Mouse (Mus musculus): ENCODE data around the gene Dlg4.

The Dlg4 gene

DNA sequence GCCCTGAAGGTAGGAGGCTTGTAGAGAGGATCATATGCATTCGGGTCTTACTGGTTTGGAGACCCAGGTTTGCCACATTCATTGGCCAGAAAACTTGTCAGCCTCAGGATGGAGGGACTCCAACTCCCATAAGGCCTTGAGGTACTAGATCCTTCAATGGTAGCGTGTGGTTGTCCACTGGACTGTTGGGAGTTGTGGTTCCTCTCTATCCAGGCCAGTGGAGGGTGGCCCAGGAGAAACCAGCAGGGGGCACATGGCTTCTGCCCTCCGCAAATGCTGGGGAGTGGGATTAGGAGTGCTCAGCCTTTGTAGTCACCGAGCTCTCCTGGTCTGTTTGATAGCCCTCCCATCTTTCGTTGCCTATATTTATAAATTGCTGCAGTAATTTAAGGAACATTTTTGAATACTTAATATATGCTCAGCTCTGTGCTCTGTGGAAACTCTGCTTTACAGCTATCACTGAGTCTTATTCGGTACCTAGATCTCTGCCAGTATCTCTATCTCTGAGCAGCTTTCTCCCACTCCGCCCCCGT lies 4.1 kb downstream of the Dlg4 start:
- DNase-seq: peak; percentile 98

DNA sequence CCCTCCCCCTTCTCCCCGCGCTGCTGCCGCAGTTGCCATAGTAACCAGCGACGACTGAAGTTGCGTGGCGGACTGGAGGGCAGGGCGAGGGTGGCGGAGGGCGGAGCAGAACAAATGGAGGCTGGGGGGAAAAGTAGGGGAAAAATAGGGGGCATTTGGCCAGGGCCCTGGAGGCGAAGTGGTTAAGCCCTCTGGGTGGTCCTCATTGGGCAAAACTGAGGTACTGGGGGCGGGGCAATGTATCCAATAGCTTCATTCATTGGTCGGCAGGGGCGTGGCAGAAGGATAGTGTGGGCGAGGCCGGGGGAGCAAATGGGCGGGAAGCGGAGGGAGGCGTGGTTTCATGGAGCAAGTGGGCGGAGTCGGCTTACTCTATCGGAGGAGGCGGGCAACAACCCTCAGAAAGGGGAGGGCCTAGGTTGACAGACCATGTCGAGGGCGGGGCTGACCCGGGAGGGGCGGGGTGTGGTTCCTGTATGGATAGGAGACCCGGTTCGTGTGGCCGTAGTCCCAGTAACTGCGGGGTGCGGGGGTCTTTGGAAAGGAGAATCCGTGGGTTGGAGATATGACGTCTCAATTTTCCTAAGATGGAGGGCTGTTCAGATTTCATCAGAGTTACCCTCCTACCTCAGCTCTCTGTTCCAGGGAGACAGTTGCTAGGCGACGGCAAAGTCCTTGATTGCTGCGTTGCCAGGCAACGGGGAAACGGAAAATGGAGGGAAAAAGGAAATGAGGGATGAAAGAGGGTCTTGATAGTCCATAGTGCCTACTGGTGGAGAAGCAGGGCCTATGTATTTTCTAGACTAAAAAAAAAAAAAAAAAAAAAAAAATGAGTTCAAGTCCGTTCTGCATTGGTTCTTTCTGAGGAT lies 4.8 kb downstream of the Dlg4 start:
- DNase-seq: peak; percentile 99

DNA sequence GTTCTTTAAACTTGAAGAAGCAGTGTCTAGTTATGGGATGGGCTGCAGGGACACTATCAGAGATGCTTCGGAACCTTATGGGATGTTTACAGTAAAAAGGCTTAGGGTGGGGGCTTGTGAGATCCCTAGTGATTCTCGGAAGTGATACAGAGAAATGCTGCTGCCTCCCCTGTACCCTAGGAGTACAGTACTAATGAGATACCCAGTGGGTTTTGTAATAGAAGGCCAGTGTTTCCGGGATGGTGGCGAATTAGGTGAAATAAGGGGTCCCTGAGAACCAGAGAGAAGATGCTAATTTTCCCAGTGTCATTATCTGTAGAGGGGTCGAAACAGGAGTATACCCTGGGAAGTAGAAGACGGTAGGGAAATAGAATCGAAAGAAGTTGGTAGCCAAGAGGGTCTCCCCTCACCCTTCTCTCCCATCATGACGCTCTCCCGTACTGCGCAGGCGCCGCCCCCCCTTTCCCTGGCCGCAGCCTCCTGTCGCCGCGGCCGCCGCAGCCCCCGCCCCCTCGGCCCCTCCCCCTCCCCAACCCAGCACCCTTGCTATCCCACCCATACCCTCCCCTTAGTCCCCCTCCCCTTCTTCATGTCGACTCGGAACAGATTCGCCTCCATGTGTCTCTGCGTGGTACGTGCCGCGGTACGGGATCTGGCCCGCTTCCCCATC lies 6.9 kb downstream of the Dlg4 start:
- DNase-seq: peak; percentile 86

DNA sequence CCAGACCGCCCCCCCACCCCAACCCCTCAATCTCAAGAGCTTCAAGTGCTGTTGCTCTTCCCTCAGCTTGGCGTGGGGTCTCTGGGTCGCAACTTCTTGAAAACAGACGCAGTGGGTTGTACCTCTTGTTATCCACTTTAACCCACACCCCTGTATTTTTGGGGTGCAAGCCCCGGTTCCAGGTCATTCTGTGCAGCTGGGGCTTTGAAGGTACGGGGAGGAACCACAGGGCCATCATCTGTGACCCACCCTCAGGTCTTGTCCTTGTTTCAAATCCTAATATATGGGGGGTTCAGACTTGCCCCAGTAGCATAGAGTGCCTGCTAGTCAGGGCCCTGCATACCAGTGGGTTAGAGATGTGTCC lies 7.4 kb downstream of the Dlg4 start:
- DNase-seq: peak; percentile 91

DNA sequence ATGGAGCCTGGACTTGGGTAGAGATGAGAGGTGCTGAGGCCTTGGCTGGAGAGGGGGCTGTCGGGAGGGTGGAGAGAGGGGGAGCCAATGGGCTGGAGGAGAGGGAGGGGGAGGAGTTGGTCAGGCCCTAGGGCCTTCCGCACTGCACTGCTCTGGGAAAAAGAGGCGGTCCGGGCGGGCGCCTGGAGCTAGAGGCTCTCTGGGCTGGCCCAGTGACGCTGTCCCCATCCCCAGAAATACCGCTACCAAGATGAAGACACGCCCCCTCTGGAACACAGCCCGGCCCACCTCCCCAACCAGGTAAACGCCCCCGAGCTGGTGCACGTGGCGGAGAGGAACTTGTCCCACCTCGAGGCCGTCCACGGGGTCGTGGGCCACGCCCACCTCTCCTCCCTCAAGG lies 9.9 kb downstream of the Dlg4 start:
- DNase-seq: peak; percentile 98

DNA sequence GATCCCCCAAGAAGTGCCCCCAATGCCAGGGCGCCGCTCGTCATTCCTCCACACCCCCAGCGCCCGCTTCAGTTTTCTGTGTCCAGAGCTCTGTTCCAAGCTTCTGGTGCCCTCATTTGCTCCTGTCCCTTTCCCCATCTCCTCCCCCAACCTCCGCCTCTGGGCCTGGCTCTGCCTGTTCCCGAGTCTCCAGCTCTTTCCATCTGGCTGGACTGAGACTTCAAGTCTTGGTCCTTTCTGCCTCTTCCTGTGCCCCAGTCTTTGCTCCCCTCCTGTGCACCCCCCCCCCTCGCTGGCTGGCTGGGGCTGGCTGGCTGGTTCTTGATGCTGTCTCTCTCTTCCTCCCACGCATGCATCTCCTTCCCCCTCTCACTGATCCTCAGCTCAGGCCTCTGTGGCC lies 10.7 kb downstream of the Dlg4 start:
- peak; percentile 96 for DNase-seq

DNA sequence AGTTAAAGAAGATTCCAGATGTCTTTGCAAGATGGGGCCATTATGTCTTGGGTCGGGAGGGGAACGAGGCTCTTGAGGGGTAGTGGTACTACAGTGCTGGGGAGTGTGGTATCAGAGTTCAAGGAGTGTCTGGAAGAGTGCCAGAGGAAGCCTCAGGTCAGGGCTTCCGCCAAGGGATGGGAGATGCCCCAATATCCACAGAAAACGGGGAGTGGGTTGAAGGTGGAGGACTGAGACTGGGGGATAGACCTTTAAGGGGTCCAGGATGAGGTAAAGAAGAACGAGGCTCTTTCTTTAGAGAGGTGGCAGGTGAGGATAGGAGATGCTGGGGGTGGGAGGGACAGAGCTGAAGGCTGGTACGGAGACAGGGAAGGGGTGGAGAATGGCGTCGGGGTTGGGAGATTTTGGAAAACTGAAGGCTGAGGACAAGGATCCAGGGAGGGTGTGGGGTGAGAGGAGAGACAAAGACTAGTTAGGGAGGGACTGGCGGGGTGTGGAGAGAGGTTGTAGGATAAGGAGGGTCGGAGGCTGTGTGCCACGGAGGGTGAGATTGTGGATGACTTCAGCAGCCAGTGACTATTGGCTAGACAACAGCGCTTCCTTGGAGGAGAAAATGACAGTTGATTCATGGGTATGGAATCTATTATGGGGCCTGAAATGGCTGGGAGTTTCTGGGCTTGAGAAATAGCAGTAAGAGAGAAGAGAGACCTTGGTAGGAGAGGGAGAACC lies 11.8 kb downstream of the Dlg4 start:
- peak; percentile 95 for DNase-seq

DNA sequence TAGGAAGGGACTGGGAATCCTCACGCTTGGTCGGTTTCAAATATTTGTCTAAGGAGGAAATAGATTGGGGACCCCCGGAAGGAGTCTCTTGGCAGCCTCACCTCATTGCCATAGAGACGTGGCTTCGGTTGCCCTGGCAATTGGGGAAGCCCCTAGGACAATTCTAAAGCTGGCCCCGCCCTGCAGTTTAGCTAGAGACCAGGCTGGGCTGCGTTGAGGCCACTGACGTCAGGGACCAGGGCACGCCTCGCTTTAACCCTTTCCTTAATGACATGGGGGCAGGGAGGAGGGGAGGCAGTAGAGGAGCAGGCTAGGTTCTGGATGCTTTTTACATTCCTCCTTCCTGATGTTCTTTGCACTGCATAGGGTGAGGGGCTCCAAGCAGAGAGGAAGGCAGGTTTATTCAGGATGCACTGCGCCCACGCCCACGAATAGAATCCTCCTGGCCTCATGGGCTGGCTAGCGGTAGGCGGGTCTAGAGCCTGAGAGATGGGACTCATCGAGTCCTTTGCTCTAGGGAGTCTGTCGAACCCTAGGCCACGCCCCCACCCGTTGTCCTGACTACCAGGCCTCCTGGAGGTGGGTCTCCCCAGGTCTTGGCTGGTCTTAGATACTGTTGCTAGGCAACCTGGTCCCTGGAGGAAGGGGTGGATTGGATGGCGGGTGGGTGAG lies 12.5 kb downstream of the Dlg4 start:
- peak; percentile 99 for DNase-seq

DNA sequence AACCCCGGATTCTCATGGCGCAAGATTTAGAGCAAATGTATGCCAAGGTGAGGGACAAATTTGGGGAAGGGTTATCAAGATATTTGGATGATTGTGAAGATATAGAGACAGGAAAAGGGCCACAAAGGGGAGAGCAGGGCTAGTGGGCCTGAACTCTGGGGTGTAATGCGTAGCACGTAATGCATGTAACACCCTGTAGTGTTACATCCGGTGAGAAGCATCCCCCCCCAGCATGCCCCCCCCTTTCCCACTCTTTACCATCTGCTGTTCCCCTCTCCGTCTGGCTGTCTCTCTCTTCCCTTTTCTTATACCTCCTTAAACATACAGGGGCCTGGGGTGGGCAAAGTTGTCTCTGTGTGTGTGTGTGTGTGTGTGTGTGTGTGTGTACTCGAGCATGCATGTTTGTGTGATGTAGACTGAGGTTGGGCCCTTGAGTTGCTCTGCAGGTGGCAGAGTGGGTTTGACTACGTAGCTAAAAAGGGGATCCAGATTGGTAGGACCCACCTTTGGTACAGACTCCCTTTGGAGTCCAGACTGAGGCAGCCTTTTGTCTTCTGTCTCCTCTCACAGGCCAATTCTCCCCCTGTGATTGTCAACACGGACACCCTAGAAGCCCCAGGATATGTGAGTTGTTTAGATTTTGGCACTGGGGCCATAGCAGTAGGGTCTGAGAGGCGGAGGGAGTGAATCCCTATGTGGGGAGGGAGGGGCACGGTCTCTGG lies 13.2 kb downstream of the Dlg4 start:
- DNase-seq: peak; percentile 91

DNA sequence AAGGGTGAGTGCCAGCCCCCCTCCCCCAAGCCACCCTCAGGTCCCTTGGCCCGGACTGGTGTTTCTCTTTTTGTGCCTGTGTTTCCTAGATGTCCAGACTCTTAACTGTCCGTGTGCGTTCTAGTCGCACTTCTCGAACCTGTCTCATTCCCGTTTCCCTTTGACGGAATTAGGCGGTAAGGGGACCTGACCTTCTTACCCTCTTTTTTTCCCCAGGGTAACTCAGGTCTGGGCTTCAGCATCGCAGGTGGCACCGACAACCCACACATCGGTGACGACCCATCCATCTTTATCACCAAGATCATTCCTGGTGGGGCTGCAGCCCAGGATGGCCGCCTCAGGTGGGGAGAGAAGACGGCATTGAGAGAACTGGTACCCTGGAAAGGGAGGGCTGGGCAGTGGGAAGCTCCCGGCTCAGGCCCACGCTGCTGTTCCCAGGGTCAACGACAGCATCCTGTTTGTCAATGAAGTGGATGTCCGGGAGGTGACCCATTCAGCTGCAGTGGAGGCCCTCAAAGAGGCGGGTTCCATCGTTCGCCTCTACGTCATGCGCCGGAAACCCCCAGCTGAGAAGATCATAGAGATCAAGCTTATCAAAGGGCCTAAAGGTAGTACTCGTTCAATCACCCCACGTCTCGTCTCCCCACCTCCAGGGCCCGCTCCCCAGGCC lies 14.0 kb downstream of the Dlg4 start:
- DNase-seq: peak; percentile 93

DNA sequence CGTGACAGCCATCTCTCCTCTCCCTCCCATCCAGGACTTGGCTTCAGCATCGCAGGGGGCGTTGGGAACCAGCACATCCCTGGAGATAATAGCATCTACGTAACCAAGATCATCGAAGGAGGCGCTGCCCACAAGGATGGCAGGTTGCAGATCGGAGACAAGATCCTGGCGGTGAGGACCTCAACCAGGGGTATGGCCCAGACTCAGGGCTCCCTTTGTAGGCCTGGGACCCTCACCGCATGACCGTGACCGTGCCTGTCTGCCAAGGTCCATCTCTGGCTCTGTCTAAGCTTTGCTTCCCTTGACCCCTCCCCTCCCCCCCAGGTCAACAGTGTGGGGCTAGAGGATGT lies 14.6 kb downstream of the Dlg4 start:
- peak; percentile 91 for DNase-seq

DNA sequence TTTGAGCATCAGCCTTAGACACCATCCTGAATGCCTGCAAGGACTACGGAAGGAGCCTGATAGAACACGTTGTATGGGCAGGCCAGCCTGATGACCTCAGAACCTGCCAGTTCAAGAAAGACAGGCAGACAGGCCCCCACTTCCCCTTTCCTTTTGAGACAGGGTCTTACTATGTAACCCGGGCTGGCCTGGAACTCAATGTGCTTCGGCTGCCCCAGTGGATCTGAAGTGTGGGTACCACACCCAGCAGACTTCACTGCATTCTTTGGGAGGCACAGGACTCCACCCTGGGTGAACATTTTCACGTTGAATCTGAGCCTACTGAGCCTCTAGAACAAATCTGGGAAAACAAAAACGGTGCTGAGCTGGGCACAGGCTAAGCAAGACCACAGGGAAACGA lies 21.4 kb downstream of the Dlg4 start:
- DNase-seq: peak; percentile 92

DNA sequence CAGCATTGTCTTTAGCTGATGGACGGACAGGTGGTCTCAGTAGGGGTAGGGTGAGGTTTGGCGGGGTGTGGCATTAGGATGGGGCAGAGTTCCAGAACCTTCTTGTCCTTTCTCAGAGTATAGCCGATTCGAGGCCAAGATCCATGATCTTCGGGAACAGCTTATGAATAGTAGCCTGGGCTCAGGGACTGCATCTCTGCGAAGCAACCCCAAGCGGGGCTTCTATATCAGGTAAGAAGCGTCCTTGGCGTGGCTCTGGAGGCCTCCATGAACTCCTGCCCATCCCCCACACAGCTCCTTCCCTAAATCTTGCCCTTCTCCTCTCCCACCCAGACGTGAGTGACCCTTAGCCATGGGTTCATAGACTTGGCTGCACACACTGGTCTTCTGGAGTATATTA lies 22.9 kb downstream of the Dlg4 start:
- peak; percentile 84 for DNase-seq

DNA sequence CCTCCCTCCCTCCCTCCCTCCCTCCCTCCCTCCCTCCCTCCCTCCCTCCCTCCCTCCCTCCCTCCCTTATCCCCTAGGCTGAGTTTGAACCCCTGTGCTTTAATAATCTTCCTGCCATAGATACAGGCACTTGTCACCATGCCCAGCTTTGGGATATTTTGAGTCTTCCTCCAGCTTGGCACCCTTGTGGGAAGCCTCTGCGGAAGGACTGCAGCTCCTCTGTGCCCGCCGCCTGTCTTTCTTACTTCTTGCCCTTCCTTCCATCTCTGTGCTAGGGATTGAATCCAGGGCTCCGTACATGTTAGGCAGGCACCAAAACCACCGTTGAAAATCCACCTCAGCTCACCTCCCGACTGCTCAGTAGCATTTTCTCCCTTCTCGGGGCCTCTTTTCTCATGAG lies 23.4 kb downstream of the Dlg4 start:
- no peak for DNase-seq

DNA sequence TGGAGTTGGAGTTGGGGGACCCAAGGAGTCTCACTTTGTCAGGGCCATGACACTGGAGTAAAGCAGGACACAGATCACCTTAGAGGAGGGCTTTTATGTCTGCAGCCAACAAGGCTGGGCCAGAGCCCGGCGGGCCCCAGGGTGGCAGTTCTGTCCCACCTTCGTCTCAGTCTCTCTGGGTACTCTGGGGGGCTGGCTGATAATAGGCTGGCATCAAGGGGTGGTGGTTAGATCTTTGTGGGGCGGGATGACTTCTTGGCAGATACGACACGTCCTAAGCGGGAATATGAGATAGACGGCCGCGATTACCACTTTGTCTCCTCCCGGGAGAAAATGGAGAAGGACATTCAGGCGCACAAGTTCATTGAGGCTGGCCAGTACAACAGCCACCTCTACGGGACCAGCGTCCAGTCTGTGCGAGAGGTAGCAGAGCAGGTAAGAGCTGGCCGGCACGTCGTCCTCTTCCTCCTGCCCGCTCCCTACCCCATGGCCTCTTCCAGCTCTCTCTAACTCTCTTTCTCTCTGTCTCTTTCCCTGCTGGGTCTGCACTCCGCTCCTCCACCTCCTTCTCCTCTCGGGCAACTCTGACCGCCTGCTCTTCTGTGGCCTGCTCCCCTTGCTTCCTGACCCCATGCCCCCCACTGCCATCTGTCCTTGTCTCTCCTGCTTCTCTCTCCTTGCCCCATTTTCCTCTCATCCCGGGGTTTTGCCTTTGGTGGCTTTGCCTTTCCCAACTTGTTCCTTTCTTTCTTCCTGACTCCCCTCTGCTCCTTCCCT lies 25.8 kb downstream of the Dlg4 start:
- peak; percentile 86 for DNase-seq

DNA sequence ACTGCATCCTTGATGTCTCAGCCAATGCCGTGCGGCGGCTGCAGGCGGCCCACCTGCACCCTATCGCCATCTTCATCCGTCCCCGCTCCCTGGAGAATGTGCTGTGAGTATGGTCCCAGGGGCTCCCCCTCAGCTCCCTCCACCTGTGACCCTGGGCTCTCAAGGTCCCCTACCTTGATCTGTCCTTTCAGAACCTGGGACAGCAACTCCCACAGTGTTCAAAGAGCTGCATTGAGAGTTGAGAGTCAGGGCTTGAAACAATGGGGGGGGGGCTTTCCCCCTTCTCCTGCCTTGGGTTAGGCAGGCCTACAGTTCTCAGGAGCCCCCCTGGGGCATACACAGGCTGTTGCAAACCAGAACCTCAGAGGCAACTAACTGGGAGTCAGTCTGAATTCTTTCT lies 26.9 kb downstream of the Dlg4 start:
- DNase-seq: no peak

DNA sequence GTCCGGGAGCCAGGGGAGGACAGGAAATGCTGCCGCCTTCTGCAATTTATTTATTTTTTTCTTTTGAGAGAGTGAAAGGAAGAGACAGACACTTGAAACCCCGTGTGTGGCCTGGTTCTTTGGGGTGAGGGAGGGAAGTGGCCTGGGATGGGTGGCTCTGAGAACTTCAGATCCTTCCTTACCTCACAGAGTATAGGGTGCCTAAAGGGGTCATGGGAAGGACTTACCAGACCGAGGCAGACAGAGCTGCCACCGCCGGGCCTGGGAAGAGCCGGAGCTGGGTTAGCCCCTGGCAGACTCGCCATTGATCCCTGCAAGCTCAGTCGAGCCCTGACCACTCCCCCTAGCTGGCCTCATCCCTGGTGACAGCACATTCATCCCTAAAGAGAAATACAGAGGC lies 28.7 kb downstream of the Dlg4 start:
- no peak for DNase-seq

DNA sequence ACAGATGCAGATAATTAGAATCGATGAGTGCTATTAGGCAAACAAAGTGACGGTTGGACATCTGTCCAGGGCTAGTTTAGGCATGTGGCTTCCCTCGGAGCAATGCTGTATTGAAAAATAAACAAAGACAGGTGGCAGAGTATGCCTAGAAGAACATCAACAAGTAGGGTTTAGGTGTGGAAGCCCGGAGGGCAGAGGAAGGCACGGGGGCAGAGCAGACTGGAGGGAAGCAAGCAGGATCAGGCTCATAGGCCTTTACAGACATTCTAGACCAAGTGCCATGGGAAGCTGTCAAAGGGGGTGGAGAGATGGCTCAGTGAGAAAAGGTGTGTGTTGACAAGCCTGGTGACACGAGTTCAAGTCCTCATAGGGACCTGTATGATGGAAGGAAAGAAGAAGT lies 32.6 kb downstream of the Dlg4 start:
- no peak for DNase-seq

DNA sequence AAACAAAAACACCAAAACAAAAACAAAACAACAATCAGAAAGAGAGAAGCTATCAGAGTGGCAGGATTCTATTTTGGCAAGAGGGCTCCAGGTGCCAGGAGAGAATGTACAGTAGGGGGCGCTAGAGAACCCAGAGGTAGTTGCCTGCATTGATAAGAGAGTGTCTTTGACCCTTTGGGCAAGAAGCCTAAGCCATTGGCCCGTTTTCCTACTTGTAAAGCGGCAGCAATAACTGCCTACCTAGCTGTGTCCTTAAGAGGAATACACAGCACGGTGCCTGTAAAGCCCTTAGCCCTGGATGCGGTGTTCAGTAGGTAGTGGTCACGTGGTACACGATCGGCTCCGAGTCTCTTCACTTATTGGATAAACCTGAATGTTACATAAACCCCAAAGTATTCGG lies 33.1 kb downstream of the Dlg4 start:
- DNase-seq: no peak

DNA sequence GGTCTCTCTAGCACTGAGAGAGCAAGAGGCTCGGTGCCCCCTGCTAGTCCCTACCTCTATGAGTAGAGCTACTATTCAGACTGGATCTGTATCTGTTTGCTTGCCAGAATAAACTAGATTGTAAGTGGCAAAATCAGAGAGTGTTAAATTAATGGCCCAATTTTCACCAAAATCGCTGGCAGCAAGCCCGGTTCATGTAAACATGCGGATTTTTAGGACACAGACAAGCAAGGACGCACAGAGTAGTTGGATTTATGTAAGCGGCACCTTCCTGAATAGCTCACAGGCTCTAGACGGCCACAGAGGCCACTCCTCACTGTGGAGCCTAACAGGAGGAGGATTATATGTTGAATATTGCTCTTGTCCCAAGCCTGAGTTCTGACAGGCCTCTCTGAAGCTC lies 36.4 kb downstream of the Dlg4 start:
- DNase-seq: no peak

Data from heart, adult 11 months (tissue).